8 mouse cellular contexts compared by ENCODE assay signal in the genomic region with DNA sequence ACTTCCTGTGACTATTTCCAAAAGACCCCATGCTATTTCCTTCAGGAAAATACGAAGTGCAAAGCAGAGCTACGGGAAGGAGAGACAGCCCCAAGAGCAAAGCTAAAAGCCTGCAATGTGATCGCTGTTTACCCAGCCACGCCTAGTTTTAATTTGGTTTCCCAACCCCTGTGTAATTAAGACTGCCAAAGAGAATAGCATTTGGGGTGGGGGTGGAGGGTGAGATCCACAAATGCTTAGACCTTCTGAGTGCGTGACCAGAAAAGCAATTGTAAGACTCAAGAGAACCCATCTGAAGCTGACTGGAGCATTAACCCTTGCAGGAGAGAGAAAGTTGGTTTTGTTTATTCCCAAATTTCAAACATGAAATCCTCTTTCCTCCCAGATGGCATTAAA.
DNase-seq lines count a peak whose midpoint lies in the region; ATAC-seq and TF ChIP-seq lines count a peak whose summit lies in the region.

No protein-coding gene starts in this region.

- H3K9me3 ChIP-seq in lung, embryonic 15.5 days = no peaks in the 10 kb centered on the region
- H3K9me3 ChIP-seq in forebrain, embryonic 12.5 days = no peaks in the 10 kb centered on the region
- H3K9me3 ChIP-seq in limb, embryonic 14.5 days (ENCODE audit: control insufficient read depth, low read length) = no peaks in the 10 kb centered on the region
- H3K9me3 ChIP-seq in stomach, embryonic 15.5 days = no peaks in the 10 kb centered on the region

- DNase-seq in lung, adult 2 months = no peak
- no peak for DNase-seq in limb, embryonic 14.5 days (ENCODE audit: low spot score)
- DNase-seq in urinary bladder, postnatal 36 days (ENCODE audit: low spot score in 2 of 2) = no peak
- DNase-seq in urinary bladder, postnatal 10 days (ENCODE audit: low spot score) = no peak
- DNase-seq in ovary, postnatal 36 days (ENCODE audit: low spot score) = no peak

- peak overlapping the region; percentile 25 for H3K4me3 ChIP-seq in lung, embryonic 15.5 days
- H3K4me3 ChIP-seq in lung, adult 2 months (replicated peaks; ENCODE audit: extremely low read depth, low read depth, low read length) = no peak overlapping the region
- peak overlapping the region; percentile 24 for H3K4me3 ChIP-seq in forebrain, embryonic 12.5 days (replicated peaks)
- H3K4me3 ChIP-seq in limb, embryonic 14.5 days (replicated peaks; ENCODE audit: low read length) = peak overlapping the region; percentile 17; the same call in 1 of the 2 replicates
- peak overlapping the region; percentile 26 for H3K4me3 ChIP-seq in stomach, embryonic 15.5 days (replicated peaks)

- peak overlapping the region; percentile 24; the same call in 1 of the 2 replicates for H3K9ac ChIP-seq in lung, embryonic 15.5 days
- 0 out of 2 replicates have a peak overlapping the region, but pooled peaks have one; percentile 8 for H3K9ac ChIP-seq in forebrain, embryonic 12.5 days
- H3K9ac ChIP-seq in limb, embryonic 14.5 days (ENCODE audit: low read depth, low read length, severe bottlenecking) = no peak overlapping the region
- no peak overlapping the region for H3K9ac ChIP-seq in stomach, embryonic 15.5 days

- no peaks in the 10 kb centered on the region for H3K36me3 ChIP-seq in lung, embryonic 15.5 days
- no peaks in the 10 kb centered on the region for H3K36me3 ChIP-seq in forebrain, embryonic 12.5 days (replicated peaks)
- H3K36me3 ChIP-seq in limb, embryonic 14.5 days (ENCODE audit: control insufficient read depth, insufficient read depth, low read length) = no peaks in the 10 kb centered on the region
- H3K36me3 ChIP-seq in stomach, embryonic 15.5 days = no peaks in the 10 kb centered on the region

- H3K27me3 ChIP-seq in lung, embryonic 15.5 days = no peaks in the 10 kb centered on the region
- no peaks in the 10 kb centered on the region for H3K27me3 ChIP-seq in forebrain, embryonic 12.5 days
- no peaks in the 10 kb centered on the region for H3K27me3 ChIP-seq in limb, embryonic 14.5 days (ENCODE audit: control insufficient read depth, insufficient read depth, low read length)
- no peaks in the 10 kb centered on the region for H3K27me3 ChIP-seq in stomach, embryonic 15.5 days (replicated peaks)

- no peak for TF ChIP-seq CTCF in lung, adult 2 months (IDR thresholded peaks at IDR 0.05; ENCODE audit: insufficient read depth, low read length)

- no peak for ATAC-seq in lung, embryonic 15.5 days (ENCODE audit: borderline replicate concordance, extremely low read depth, low FRiP score, low TSS enrichment)
- peak; percentile 78 for ATAC-seq in forebrain, embryonic 12.5 days (ENCODE audit: low FRiP score)
- no peak for ATAC-seq in limb, embryonic 14.5 days (ENCODE audit: low FRiP score, low read depth)
- ATAC-seq in stomach, embryonic 15.5 days (ENCODE audit: insufficient read depth, low FRiP score, low read depth) = no peak

- peaks cover 37% of the 10 kb centered on the region for H3K4me1 ChIP-seq in lung, embryonic 15.5 days
- H3K4me1 ChIP-seq in lung, adult 2 months (ENCODE audit: control insufficient read depth, insufficient read depth, low read length) = peaks cover 51% of the 10 kb centered on the region
- peaks cover 47% of the 10 kb centered on the region for H3K4me1 ChIP-seq in forebrain, embryonic 12.5 days
- peaks cover 23% of the 10 kb centered on the region for H3K4me1 ChIP-seq in limb, embryonic 14.5 days (ENCODE audit: control insufficient read depth, insufficient read depth, low read length)
- peaks cover 12% of the 10 kb centered on the region; the same call in 1 of the 2 replicates for H3K4me1 ChIP-seq in stomach, embryonic 15.5 days

- 14% methylated on average over 5 of the region's 5 CpGs for WGBS in lung, embryonic 15.5 days
- 28% methylated on average over 5 of the region's 5 CpGs for WGBS in lung, adult 2 months
- 20% methylated on average over 5 of the region's 5 CpGs for WGBS in forebrain, embryonic 12.5 days
- WGBS in limb, embryonic 14.5 days = 15% methylated on average over 5 of the region's 5 CpGs
- 23% methylated on average over 5 of the region's 5 CpGs for WGBS in stomach, embryonic 15.5 days

- H3K4me2 ChIP-seq in lung, embryonic 15.5 days = peak overlapping the region; percentile 61
- H3K4me2 ChIP-seq in forebrain, embryonic 12.5 days = peak overlapping the region; percentile 55
- H3K4me2 ChIP-seq in limb, embryonic 14.5 days (replicated peaks; ENCODE audit: low read depth, low read length, severe bottlenecking) = peak overlapping the region; percentile 46
- H3K4me2 ChIP-seq in stomach, embryonic 15.5 days = peak overlapping the region; percentile 63

- H3K27ac ChIP-seq in lung, embryonic 15.5 days = peak overlapping the region; percentile 77
- H3K27ac ChIP-seq in forebrain, embryonic 12.5 days = peak overlapping the region; percentile 93
- H3K27ac ChIP-seq in limb, embryonic 14.5 days (replicated peaks; ENCODE audit: low read depth, low read length) = no peak overlapping the region
- no peak overlapping the region for H3K27ac ChIP-seq in stomach, embryonic 15.5 days

- TF ChIP-seq POLR2A in lung, adult 2 months (IDR thresholded peaks at IDR 0.05; ENCODE audit: borderline replicate concordance, extremely low read depth, low read depth, low read length) = no peak
- TF ChIP-seq POLR2A in limb, embryonic 14.5 days (IDR thresholded peaks at IDR 0.05; ENCODE audit: borderline replicate concordance, extremely low read depth, insufficient read depth, insufficient read length) = no peak

Comparison
In these comparisons a context has a peak if more than half of its experiments do, and no peak if none do; other contexts are left out.
1. H3K27ac ChIP-seq: peak in lung, embryonic 15.5 days (single experiment) and forebrain, embryonic 12.5 days (single experiment); none in limb, embryonic 14.5 days (single experiment) and stomach, embryonic 15.5 days (single experiment).
2. H3K9ac ChIP-seq: peak in lung, embryonic 15.5 days (single experiment) and forebrain, embryonic 12.5 days (single experiment); none in limb, embryonic 14.5 days (single experiment) and stomach, embryonic 15.5 days (single experiment).
3. Peak in every context shown above with its lines, with median percentiles within 50 percentile points of each other: H3K4me2 ChIP-seq.